Mouse (Mus musculus): ENCODE results near the gene Fxyd2.

The Fxyd2 gene

GRCm38 (mm10) chr9:45395218-45395617 lies 4.3 kb upstream of the Fxyd2 start:
- no peak for DNase-seq

DNA sequence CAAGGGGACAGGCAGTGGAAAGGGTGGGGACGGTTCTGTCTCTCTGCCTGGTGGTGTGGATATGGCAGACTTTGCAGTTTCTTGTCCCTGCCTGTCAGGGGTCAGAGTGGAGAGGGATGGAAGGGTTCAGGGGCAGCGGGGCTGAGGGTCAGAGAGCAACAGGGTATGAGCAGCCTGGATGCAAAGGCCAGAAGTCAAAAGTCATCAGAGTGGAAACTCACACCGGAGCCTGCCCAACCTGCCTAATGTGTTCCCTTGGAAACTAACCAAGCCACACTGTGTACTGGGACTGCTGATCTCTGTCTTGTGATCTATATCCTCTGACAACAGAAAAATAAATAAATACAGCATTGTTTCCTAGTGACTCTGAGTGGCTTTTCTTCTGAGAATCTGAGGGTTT lies 3.7 kb upstream of the Fxyd2 start:
- peak; percentile 53 for DNase-seq

DNA sequence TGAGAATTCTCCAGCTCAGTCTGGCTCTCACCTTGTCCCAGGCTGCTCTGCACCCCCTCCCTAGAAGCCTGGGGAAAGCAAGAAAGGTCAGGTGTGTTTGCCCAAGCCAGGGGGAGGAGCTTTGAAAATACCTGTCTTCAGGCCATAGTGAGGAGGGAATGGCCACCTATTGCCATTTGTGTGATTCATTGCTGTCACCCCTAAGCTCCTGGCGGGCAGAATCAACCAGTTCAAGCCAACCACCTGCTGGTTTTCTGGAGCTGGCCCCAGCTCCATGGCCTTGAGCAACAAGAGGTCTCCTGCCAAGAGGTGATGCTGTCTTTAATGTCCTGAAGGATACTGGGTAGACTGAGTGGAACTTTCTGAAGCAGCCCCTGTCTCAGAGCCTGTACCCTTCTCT lies 1.1 kb upstream of the Fxyd2 start:
- peak; percentile 81 for DNase-seq

- peak; percentile 69 for DNase-seq
Observed at GRCm38 (mm10) chr9:45401851-45402250, 2.4 kb downstream of the Fxyd2 start.

DNA sequence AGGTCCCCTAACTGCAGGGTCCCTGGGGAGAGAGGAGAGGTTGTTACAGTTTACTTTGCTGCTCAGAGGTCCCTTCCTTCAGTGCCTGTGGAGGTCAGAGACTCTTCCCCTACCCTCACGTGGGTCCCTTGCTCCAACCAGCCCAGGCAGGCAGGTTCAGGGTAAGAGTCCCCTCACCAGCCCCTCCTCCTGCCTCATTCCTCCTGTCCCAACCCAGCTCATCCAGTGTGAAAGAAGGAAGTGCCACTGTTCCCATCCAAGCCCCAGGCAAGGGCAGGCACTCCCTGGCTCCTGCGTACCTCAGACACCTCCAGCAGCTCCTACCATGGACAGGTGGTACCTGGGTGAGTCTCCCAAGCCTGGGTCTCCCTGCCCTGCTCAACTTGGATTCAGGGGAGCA lies 3.5 kb downstream of the Fxyd2 start:
- peak; percentile 70 for DNase-seq

- DNase-seq = peak; percentile 90
Observed at GRCm38 (mm10) chr9:45405694-45406093, 6.2 kb downstream of the Fxyd2 start.

- peak; percentile 85 for DNase-seq
Observed at GRCm38 (mm10) chr9:45406808-45407207, 7.3 kb downstream of the Fxyd2 start.

GRCm38 (mm10) chr9:45407706-45408675 lies 8.5 kb downstream of the Fxyd2 start:
- peak; percentile 91 for DNase-seq

DNA sequence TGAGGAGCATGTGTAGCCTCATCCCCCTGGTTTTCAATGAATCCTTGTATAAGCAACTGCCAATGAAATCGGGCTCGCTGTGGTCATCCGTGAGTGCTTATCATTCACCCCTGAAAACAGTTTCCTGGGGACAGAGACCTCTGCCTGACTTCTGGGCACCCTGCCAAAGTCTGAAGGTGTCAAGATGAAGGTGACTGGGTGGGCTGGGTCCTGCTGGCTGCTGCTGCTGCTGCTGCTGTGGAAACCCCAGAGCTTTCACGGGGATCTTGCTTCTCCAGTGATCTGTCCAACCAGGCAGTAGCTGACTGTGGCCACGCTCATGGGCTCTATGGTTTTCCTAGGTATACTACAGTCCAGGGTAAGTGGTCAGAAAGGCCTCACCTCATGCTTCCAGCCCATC lies 10.7 kb downstream of the Fxyd2 start:
- peak; percentile 38 for DNase-seq

GRCm38 (mm10) chr9:45410614-45411013 lies 11.1 kb downstream of the Fxyd2 start:
- DNase-seq = no peak

- DNase-seq = peak; percentile 54
Observed at GRCm38 (mm10) chr9:45411111-45411510, 11.6 kb downstream of the Fxyd2 start.

- DNase-seq = peak; percentile 70
Observed at GRCm38 (mm10) chr9:45411803-45412202, 12.3 kb downstream of the Fxyd2 start.

DNA sequence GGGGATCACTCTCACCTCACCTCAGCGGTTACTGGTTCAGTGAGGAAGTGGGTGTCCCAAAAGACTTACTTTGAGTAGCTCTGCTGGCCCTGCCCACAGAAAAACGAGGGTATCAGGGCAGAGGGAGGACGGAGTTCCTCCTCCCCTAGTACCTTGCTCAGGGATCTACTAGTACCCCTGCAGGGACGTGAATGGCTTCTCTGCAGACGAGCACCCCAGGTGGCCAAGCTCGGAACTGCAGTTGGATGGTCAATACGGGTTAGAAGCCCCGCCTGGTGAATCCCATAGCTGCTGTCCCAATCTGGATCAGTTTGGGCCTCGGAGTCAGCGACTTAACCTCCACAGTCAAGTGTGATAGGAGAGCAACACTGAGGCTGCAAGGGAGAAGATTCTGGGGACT lies 12.8 kb downstream of the Fxyd2 start:
- peak; percentile 95 for DNase-seq

GRCm38 (mm10) chr9:45412700-45413477 lies 13.4 kb downstream of the Fxyd2 start:
- DNase-seq = peak; percentile 83

GRCm38 (mm10) chr9:45413478-45414140 lies 14.1 kb downstream of the Fxyd2 start:
- DNase-seq = peak; percentile 93

- peak; percentile 62 for DNase-seq
Observed at GRCm38 (mm10) chr9:45415912-45416311, 16.4 kb downstream of the Fxyd2 start.

- peak; percentile 76 for DNase-seq
Observed at GRCm38 (mm10) chr9:45417245-45417644, 17.8 kb downstream of the Fxyd2 start.

DNA sequence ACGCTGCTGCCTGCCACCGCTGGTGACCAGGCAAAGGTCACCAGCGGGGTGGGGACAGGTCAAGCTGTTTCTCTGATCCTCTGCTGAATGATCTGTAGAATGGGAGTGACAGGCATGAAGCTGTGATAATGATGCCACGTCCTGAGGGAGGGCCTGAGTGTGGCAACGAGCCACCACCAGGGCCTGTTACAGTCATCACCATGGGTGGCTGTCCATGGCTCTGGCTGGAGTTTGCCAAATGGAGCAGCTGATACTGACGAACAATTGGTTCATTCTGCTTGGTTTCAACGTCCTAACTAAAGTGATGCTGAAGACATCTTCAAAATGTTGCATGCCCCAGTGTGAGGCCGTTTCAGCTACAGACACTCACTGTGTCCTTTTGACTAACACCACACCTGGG lies 18.8 kb downstream of the Fxyd2 start:
- no peak for DNase-seq

GRCm38 (mm10) chr9:45421209-45421608 lies 21.7 kb downstream of the Fxyd2 start:
- peak; percentile 23 for DNase-seq

- no peak for DNase-seq
Observed at GRCm38 (mm10) chr9:45422761-45423298, 23.4 kb downstream of the Fxyd2 start.

GRCm38 (mm10) chr9:45426456-45426855 lies 27.0 kb downstream of the Fxyd2 start, which contains the start of gene Dscaml1:
TSS of gene Dscaml1 (plus strand) at chr9:45426628.
- no peak for DNase-seq

DNA sequence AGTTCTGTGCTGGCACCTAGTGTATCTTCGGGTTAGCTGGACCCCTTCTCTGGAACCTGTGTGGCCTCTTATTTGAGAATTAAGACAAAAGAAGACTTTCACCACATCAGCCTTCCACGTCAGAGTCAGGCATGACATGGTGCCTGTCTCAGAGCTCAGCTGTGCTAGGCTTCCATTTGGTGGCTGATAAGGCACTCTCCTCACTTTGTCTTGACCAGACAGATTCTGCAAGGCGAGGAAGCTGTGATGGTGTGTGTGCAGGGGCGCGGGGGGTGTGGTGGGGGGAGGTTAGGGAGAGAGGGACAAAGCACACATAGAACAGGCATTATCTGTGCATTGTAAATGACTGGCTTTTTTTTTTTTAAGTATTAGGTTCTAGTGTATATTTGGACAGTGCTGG lies 29.9 kb downstream of the Fxyd2 start:
- no peak for DNase-seq
